Mouse (Mus musculus) E14TG2a.4 (cell line): ENCODE data around the gene Agbl2.

Experiments
- H3K27me3 ChIP-seq: 2 replicates; pipeline ENCODE4 v1.6.1; 2014; ENCODE audit warnings: low read length, control low read depth; ENCODE audit not compliant: insufficient read depth
- H3K36me3 ChIP-seq: 2 replicates; pipeline ENCODE4 v1.6.1; 2014; ENCODE audit warnings: low read length, control low read depth; ENCODE audit not compliant: insufficient read depth
- H3K4me1 ChIP-seq: replicated peaks from 2 replicates; pipeline ENCODE4 v1.6.1; 2014; ENCODE audit warnings: low read depth, low read length, control low read depth
- H3K4me3 ChIP-seq: replicated peaks from 2 replicates; pipeline ENCODE4 v1.5.1; 2014; ENCODE audit warnings: mild to moderate bottlenecking, low read length
- H3K9me3 ChIP-seq: 2 replicates; pipeline ENCODE4 v1.6.1; 2014; ENCODE audit warnings: low read length, control low read depth
- CTCF ChIP-seq: conservative IDR thresholded peaks from 2 replicates; pipeline ENCODE4 v1.5.1; 2014; ENCODE audit warnings: low read length
- NANOG ChIP-seq: IDR thresholded peaks from 2 replicates; pipeline ENCODE4 v1.6.1; 2014; ENCODE audit warnings: borderline replicate concordance, low read length, mixed read lengths
- POU5F1 ChIP-seq: IDR thresholded peaks from 2 replicates; pipeline ENCODE4 v1.6.1; 2014; ENCODE audit warnings: low read length, borderline replicate concordance

Agbl2 gene

GRCm38 (mm10) chr2:90782458-90782857 lies at the start of gene Agbl2:
TSS of gene Agbl2 (plus strand) at chr2:90782727.
- H3K27me3 ChIP-seq: peaks cover 16% of the 10 kb centered on the region
- H3K4me3 ChIP-seq: peak within 1 kb of the TSS; percentile 74
- H3K36me3 ChIP-seq: peaks cover 39% of the 10 kb centered on the region
- no peaks in the 10 kb centered on the region for H3K9me3 ChIP-seq
- TF ChIP-seq POU5F1 (no peak), NANOG (no peak), CTCF (no peak)
- peaks cover 37% of the 10 kb centered on the region for H3K4me1 ChIP-seq

GRCm38 (mm10) chr2:90735326-90735725 lies 47.2 kb upstream of the Agbl2 start:
- Histone ChIP-seq H3K36me3 (peaks cover 90% of the 10 kb centered on the region), H3K4me3 (no peak overlapping the region)
- TF ChIP-seq CTCF (no peak), POU5F1 (no peak), NANOG (no peak)

GRCm38 (mm10) chr2:90738801-90739200 lies 43.7 kb upstream of the Agbl2 start:
- Histone ChIP-seq H3K27me3 (no peaks in the 10 kb centered on the region), H3K36me3 (peaks cover 64% of the 10 kb centered on the region), H3K4me3 (no peak overlapping the region), H3K4me1 (peaks cover 13% of the 10 kb centered on the region; the same call in 1 of the 2 replicates), H3K9me3 (no peaks in the 10 kb centered on the region)
- no peak for TF ChIP-seq NANOG
- TF ChIP-seq CTCF: no peak
- no peak for TF ChIP-seq POU5F1

More at GRCm38 (mm10) chr2:90735326-90735725, 47.2 kb upstream of the Agbl2 start:
- H3K4me1 ChIP-seq: peaks cover 12% of the 10 kb centered on the region
- H3K27me3 ChIP-seq: no peaks in the 10 kb centered on the region
- no peaks in the 10 kb centered on the region for H3K9me3 ChIP-seq

- peaks cover 16% of the 10 kb centered on the region; the same call in 1 of the 2 replicates for H3K4me1 ChIP-seq
- no peaks in the 10 kb centered on the region for H3K27me3 ChIP-seq
- H3K9me3 ChIP-seq: no peaks in the 10 kb centered on the region
- peaks cover 58% of the 10 kb centered on the region for H3K36me3 ChIP-seq
- H3K4me3 ChIP-seq: no peak overlapping the region
- no peak for TF ChIP-seq NANOG
- TF ChIP-seq POU5F1: no peak
- no peak for TF ChIP-seq CTCF
These were observed 43.2 kb upstream of the Agbl2 start for GRCm38 (mm10) chr2:90739327-90739726.

GRCm38 (mm10) chr2:90739921-90740320 lies 42.6 kb upstream of the Agbl2 start:
- H3K4me1 ChIP-seq: peaks cover 17% of the 10 kb centered on the region; the same call in 1 of the 2 replicates
- H3K9me3 ChIP-seq: no peaks in the 10 kb centered on the region
- no peak for TF ChIP-seq NANOG
- TF ChIP-seq POU5F1: no peak
- no peak for TF ChIP-seq CTCF
- H3K36me3 ChIP-seq: peaks cover 52% of the 10 kb centered on the region
- no peaks in the 10 kb centered on the region for H3K27me3 ChIP-seq
- H3K4me3 ChIP-seq: no peak overlapping the region

- no peak for TF ChIP-seq POU5F1
- no peak for TF ChIP-seq CTCF
- no peak for TF ChIP-seq NANOG
- Histone ChIP-seq H3K4me3 (peak overlapping the region; percentile 84), H3K9me3 (no peaks in the 10 kb centered on the region), H3K36me3 (peaks cover 37% of the 10 kb centered on the region), H3K27me3 (no peaks in the 10 kb centered on the region), H3K4me1 (peaks cover 35% of the 10 kb centered on the region)
These were observed 38.1 kb upstream of the Agbl2 start for GRCm38 (mm10) chr2:90744285-90745052.

- TF ChIP-seq CTCF: no peak
- no peak for TF ChIP-seq NANOG
- no peak for TF ChIP-seq POU5F1
These were observed 37.4 kb upstream of the Agbl2 start, which contains the start of gene Fnbp4 for GRCm38 (mm10) chr2:90745053-90745678. TSS of gene Fnbp4 (plus strand) at chr2:90745370.

GRCm38 (mm10) chr2:90745740-90746537 lies 36.6 kb upstream of the Agbl2 start:
- Histone ChIP-seq H3K27me3 (no peaks in the 10 kb centered on the region), H3K4me1 (peaks cover 46% of the 10 kb centered on the region), H3K9me3 (no peaks in the 10 kb centered on the region), H3K4me3 (peak overlapping the region; percentile 98), H3K36me3 (peaks cover 46% of the 10 kb centered on the region)
- TF ChIP-seq POU5F1 (no peak), NANOG (no peak), CTCF (no peak)

More at GRCm38 (mm10) chr2:90745053-90745678, 37.4 kb upstream of the Agbl2 start, which contains the start of gene Fnbp4:
- Histone ChIP-seq H3K27me3 (no peaks in the 10 kb centered on the region), H3K36me3 (peaks cover 40% of the 10 kb centered on the region), H3K9me3 (no peaks in the 10 kb centered on the region), H3K4me3 (peak within 1 kb of the TSS; percentile 98), H3K4me1 (peaks cover 42% of the 10 kb centered on the region)
